Mouse (Mus musculus): Measurements from ENCODE around the gene Izumo1r.

- no peak for TF ChIP-seq CTCF (IDR thresholded peaks at IDR 0.05; ENCODE audit: insufficient read depth, low read length)
- TF ChIP-seq POLR2A (IDR thresholded peaks at IDR 0.05; ENCODE audit: borderline replicate concordance, extremely low read depth, low read depth, low read length), result no peak
These were observed 1.3 kb downstream of the Izumo1r start for GRCm38 (mm10) chr9:14902416-14902815.

All from lung, adult 2 months (tissue).